Mouse (Mus musculus): ENCODE results near the gene Sct.

Sct gene

DNA sequence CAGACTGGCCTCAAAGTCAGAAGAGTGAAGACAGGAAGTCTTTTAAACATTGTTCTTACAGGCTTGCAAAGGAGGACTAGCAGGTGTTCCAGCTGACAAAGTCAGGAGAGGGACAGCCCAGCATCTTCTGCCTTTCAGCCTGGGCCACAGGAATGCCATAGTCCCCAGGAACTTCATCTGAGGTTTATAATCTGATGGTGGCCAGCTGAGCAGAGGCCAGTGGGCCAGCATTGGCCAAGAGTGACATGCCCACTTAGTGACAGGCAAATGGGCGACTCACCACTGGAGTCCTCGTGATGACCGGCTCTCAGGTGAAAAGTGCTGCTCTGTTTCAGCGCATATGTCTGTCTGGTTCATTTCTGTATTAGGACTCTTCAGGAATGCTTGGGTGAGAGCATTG is 48.4 kb downstream of the Sct start:
- no peak for DNase-seq (ENCODE audit: low spot score)

DNA sequence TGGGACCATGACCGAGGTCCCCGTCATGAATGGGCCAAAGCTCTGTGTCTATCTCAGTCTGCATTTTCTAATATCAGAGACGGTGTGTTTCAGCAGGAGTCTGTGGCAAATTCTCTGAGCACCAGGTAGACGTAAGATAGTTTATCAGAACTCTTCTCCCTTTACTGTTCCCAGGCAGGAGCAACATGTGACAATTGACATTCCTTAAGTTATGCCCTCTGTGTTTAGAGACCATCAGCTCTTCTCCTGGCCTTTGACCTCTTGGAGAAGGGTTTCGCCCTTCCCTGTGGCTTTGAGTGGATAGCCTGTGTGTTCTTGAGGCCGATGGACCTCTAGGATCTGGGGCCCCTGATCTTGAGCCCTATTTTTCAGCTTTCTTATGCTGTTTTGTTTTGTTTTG is 49.2 kb downstream of the Sct start:
- DNase-seq (ENCODE audit: low spot score): no peak
